Mouse (Mus musculus) layer of hippocampus, adult 18-20 months (tissue): Measurements from ENCODE around the gene Gm17402. TPM values are rescaled to one million over a fixed set of nuclear protein-coding genes. Genes with fewer than 3 reads are reported as not detected.

Experiments used
- DNase-seq, 2 experiments: peaks; one replicate each; pipeline ENCODE4 v3.0.0; 2022; ENCODE audit warnings: low spot score in 2 of 2
- long read RNA-seq: library from polyadenylated mRNA; stranded (forward); transcript quantifications from one replicate; pipeline ENCODE4 v2.0.0, GENCODE M21; 2021
- total RNA-seq, 2 experiments: library from RNA; stranded (reverse); gene quantifications; 2 replicates each; pipeline ENCODE4 v1.2.3; 2021

Gm17402 gene
- total RNA-seq, result not detected
- long read RNA-seq, result 0 reads

DNA sequence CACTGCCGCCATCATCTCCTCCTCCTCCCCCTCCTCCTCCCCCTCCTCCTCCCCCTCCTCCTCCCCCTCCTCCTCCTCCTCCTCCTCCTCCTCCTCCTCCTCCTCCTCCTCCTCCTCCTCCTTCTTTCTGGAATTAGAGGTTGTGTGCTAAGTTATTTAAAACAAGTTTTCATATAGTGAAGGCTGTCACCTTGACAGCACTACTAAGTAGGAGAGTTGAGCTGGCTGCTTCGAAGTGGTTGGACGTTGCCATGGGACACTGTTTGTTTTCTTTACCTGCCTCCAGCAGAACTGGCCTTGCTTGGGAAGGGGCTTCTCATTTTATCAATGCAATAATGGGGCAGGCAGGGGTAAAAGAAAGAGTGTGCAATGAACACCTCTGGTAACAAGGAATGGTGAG, at the start of gene Gm17402:
Gm17402 (minus strand) TSS at position 101 of the 400 bp plus-strand sequence.
- DNase-seq, result no peak

DNA sequence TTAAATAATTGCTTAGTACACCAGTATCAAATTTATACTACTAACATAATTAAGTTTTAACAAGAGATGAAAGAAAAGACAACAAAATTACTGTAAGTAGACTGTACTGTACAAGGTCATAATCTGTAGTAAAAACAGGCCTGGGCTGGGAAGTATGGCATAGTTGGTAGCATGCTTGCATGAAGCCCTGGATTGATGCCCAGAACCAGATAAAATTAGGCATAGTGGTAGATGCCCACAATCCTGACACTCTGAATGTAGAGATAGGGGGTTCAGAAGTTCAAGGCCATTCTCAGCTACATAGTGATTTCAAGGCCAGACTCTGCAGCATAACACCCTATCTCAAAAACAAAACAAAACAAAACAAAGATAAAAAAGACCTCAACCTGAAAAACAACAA, 3.3 kb upstream of the Gm17402 start:
- DNase-seq, result no peak

DNA sequence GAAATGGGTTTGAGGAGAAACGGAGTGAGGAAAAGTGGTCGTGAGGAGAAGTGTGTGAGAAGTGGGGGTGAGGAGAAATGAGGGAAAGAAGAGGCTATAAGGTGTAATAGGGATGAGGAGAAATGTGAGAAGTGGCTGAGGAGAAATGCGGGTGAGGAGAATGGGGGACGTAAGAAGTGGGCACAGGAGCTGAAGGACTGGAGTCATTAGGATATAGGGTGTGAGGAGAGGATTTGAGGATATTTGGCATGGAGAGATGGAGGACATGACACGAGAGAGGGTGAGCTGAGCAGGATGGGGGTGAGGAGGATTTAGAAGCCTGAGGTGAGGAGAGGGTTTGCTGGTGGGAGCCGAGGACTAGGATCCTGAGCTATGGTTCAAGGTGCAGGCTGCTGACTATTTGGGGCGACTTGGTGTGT, 594 bp downstream of the Gm17402 start:
- no peak for DNase-seq

DNA sequence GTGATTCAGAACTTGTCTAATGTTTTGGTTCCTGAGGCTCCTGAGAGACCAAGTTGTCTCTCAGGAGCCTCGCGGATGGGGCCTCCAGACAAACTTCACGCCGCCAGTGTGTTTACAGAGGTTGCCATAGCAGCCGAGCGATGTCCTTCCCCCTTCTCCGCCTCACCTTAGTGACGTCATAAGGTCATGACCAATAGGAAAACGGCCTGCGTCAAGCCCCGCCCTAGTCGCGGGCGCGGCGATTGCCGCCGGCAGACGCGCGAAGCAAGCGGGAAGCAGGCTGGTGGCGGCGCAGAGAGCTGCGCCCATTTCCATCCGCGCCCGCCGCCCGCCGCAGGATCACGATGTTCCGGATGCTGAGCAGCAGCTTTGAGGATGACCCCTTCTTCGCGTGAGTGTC, 1.1 kb downstream of the Gm17402 start, which contains the start of gene Mlf1:
Mlf1 (plus strand) TSS at position 226 of the 400 bp plus-strand sequence.
- peak; percentile 90 to 93 for DNase-seq

DNA sequence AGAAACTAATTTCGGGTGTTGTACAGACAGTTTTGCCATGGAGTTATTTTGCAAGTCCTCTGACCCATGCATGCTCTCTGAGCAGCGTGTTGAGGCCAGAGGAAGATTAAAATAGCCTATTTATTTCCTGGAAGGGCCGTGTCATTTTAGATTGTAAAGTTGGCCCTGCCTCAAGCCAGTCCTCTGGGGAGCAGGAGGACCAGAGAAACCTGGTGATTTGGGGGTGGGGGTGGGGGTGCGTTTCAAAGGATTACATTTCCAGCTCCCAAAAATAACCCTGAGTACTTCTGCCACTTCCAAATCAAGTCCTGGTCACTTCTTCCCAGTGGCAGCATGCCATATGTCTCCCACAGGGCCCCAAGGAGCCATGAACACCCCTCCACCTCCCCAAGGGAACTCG, 2.2 kb downstream of the Gm17402 start:
- no peak for DNase-seq

DNA sequence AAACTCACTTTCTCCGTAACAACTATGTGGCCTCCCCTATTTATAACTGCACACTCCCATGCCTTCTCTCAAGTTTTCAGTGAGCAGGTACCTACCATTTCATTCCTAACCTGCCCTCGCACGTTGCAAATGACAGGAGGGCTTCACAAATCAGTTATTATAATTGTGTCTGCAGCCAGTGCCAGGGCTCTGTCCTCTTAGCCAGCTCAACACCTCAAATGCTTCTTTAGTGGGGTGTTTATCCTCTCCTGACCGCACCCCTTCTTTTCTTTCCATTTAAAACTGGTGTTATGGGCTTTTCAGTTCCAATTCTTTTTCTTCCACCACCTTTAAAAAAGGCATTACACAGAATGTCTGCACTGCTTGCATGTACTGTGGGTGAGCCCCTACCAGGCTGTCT, 2.8 kb downstream of the Gm17402 start:
- DNase-seq, result no peak

DNA sequence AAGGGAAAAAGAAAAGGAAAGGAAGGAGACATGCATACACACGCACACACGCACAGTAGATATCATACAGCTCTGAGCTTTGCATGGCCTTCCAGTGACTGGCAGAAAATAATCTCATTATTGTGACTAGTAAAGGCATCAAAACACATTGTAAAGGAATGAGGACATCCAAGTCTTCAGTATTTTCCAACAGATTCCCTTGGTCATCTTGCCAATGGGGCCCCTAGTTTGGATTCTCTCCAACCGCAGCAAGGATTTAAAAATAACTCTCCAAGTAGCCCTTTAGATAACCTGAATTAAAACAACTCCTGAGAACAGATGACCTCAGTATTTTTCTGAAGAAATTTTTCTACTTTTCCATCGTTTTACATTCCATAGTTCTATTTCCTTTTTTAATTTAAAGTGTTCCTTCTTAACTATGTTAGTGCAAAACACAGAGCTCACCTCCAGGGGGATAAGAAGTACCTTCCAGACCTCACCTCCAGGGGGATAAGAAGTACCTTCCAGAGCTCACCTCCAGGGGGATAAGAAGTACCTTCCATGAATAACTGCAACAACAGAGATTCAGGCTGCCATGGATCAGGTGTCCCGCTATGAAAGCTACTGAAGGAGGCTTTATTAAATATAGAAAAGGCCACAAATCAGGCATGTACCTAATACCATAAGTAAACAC, 5.4 kb downstream of the Gm17402 start:
- no peak for DNase-seq

DNA sequence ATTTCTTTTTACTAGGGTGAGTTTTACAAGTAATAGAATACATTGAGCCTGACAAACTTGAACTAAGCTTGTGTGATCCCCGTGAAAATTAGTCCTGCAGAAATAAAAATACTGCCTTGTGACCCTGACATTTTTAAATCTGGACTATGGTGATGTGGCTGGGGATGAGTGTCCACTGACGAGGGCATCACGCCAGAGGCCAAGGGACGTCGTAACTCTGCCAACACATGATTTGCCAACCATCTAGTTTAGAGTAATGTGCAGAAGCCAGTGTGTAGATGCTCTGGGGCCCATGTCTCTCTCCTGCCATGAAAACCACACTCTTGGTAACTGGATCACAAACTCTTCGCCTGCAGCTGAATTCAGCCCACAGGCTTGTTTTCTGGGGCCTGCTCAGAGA, 7.5 kb downstream of the Gm17402 start:
- DNase-seq, result no peak

DNA sequence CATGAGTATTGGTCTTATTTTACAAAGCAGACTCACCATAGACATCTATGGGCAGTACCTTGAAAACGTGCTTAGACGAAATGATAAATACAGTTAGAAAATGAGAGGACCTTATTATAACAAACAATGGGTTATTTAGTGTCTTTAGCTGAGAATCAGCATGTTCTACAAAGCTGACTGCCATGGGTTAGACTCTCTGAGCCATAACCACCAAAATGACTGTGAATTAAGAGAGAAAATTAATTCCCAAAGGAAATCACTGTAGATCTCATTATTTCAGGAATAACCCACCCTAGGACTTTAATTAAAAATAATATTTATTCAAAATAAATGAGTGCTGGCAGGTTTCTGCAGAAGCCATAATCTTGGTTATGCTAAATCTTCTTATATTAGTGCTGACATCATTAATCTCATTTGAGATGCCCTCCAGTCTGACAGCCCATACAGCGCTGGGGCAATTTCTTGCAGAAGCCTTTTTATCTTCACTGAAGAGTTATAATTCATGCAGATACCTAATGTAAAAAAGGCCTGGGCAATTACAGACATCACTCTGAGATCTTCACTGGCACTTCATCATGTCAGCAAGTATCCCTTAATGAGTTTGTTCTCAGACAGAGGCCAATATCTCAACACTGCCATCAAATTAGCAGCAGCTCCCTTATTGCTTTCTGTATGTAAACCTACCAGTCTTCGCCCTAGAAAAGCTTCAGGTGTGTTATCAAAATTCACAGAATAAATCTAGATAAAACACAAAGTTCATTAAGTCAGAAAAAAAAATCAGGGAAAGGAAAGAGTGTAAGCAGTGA, 8.7 kb downstream of the Gm17402 start:
- no peak for DNase-seq

DNA sequence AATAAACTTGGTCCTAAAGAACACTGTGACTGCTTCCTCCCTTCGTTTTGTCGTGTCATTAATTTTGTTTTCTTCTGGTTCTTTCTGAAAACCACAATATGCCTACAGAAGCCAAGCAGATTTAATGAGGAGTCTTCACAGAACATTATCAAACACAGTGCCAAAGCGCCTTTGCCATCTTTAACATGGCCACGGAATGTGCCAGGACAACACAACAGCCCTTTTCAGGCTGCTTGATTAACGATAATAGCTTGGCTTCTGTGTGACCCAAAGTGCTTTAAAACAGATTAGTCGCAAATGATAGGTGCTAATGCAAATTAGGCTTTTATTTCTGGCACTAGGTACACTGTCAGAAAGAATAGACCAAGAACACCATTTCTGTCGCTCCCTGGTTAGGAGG, 16.6 kb downstream of the Gm17402 start:
- no peak for DNase-seq

DNA sequence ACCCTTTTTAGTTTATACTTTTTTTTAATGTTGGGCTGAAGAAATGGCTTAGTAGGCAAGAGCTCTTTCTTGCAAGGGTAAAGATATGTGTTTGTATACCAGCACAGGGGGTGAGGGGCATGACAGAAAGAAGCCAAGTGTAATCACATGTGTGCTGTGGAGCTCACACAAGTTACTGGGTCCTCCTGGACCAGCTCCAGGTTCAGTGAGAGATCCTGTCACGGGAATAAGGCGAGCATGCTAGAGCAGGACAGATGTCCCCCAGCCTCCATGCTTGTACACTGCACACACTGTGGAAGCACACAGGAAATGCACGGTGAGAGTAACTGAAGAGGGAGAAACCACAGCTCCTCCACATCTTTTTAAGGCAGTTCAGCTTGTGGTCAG, 22.2 kb downstream of the Gm17402 start:
- no peak for DNase-seq

DNA sequence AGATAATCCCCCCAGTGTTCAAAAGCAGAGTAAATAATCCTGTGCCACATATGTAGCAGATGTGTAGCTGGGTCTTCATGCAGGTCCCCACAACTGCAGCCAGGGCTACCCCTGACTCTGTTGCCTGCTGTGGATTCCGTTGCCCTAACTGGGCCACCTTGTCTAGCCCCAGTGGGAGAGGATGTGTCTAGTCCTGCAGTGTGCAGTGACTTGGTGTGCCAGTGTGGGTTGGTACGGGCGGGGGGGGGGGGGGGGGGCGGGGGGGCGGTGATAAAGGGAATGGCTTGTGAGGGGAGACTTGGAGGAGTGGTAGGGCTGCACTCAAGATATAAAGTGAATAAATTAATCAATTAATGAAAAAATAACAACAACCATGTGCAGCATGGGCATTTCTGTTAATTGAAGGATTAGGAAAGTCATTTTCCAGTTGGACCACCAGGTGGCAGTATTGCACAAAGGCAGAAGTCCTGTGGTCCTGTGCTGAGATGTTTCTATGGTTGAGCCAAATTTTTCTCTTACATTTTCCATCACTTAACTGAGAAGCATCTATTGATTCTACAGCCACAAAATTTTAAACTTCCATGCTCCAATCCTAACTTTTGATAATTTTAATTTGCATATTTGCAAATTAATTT, 22.7 kb downstream of the Gm17402 start:
- DNase-seq, result peak in 1 of 2 experiments; percentile 45

DNA sequence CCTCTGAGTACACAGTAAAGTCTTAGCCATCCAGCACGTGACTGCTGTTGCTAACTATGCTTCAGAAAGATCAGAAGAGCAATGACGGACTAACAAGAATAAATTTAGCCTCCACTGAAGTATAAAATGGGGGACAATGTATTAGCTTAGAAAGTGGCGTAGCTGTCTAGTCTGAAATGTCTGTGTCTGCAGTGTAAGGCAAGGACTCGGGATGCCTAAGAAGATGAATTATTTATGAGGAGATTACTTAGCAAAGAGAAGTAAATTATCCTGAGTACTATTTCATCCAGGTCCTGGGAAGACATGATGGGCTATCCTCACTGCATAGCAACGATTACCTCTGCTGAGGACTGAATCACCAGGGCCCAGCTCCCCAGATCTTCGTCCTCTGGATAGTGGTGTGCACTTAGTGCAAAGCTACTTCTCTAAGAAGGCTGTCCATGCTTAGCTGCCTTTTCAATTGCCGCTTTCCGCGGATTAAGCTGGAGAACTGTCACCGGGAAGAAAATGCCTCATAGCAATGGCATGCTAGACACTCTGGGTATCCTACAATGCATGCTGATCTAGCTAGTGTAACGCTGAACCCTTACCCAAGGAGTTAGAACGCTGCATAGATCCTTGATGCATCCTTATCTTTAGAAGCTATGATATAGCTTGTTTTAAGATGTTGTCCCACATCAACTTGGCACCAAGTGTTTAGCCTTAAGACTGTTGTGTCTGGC, 23.4 kb downstream of the Gm17402 start:
- DNase-seq, result no peak

DNA sequence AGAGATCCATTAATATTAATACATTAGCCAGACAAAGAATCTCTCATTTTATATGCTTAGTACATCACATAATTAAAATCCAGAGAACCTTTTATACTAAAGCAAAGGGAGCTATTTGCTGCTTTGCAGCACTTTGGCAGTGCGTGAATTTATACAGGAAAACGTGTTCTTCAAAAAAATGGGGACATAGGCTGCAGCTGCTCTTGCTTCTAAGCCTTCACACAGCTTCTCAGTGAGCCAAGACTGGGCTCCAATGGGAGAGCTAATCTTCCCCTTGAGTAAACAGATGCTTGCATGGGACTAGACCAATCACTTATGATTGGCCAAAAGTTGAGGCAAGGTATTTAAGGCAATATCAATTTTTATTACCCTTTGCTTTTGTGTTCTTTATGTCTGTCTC, 28.3 kb downstream of the Gm17402 start:
- no peak for DNase-seq

DNA sequence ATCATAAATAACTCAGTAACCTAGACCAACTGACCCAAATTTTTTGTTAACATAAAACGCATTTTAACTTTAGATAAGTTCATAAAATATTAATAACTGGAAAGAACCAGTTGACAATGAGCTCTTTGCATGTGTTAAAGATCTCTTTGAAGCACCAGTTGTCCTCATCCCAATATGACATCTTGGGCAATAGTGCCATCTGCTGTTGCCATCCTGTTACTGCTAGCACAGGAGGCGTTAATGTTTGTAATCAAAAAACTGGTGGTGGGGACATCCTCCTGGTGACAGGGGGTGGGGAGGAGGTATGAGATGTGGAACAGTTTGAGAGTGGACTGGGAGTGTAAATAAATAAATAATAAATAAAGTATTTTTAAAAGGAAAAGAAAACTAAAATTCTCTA, 30.4 kb downstream of the Gm17402 start:
- DNase-seq, result peak; percentile 57 to 76

DNA sequence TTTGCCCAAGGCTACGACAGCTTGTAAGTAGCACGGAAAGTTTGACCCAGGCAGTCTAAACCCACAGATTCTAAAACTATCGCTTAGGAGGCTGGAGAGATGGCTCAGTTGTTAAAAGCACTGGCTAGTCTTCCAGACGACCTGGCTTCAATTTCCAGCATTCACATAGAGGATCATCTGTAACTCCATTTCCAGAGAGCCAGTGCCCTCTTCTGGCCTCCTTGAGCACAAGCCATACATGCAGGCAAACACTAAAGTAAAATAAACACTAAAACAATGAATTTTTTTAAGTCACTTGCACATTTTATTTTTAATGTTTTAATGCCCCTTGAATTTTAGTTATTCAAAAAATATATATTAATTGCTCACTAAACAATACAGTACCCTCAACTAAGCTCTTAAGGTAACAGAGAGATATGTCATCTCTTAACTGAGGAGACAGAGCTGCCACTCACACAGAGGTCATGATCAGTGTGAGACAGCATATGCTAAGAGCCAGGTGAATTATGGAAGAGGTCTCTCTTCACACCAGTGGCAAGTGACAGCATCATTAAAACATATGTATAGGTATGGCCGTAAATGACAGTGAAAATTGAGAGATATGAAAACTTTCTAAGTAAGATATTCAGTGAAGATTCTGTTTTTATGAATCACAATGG, 31.8 kb downstream of the Gm17402 start:
- no peak for DNase-seq

DNA sequence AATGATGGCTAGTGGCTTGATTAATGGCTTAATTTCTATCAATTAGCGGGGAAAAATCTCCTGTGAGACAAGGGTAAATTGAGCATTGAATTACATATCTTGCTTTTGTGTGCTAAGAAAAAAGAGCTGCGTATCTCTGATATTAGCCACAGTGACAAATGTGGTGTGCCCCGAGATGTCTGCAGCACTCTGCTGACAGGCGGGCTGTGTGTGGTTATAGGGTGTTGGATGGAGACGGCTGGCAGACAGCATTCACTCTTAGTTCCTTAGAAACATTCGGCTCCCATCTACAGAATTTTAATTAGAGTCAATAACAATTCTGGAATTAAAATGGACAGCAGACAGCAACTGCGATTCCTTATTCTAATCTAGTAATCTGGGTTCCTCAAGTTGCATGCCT, 34.0 kb downstream of the Gm17402 start:
- DNase-seq, result no peak

DNA sequence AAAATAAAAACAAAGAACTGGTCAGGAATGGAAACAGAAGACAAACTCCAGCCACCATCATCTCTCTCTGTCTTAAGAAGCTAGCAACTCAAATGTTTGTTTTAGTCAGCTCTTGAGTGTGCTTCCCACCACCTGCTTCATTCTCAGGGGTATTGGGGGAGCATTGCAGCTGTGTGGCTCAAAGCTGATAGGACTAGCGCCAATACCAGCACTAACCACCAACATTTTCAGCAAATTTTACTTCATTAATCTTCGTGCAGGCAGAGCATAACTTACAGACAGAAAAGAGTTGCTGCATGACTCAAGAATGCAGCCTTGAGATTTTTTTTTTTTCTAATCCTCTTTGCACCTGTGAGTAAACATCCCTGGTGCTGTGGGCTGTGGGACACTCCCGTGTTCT, 35.4 kb downstream of the Gm17402 start:
- no peak for DNase-seq

DNA sequence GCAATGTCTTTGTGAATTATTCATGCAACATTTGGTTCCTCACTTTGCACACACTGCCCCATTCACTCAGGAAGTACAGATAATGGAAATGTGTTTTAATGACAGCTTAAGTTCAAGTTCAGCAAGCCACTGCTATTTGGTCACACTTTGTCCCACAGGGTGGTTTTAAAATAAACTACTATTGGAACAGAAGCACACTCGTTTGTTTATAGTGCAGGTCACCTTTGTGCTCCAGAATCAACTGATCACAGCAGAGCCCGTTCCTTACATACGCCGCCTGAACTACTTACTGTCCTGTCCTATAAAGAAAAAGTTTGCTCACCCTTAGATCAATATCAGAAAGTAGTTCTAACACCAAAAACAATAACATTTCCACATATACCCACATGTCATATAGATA, 52.5 kb downstream of the Gm17402 start:
- DNase-seq, result no peak
